Mouse (Mus musculus): ENCODE results near the gene Zfp526. TPM values are rescaled to one million over a fixed set of nuclear protein-coding genes. Genes with fewer than 3 reads are reported as not detected.
A peak's percentile ranks its signal among the peaks of the same experiment; 100 is the strongest.

Zfp526 gene
- polyA plus RNA-seq, 1 experiment from 2014 or later, result 1.9 TPM

DNA sequence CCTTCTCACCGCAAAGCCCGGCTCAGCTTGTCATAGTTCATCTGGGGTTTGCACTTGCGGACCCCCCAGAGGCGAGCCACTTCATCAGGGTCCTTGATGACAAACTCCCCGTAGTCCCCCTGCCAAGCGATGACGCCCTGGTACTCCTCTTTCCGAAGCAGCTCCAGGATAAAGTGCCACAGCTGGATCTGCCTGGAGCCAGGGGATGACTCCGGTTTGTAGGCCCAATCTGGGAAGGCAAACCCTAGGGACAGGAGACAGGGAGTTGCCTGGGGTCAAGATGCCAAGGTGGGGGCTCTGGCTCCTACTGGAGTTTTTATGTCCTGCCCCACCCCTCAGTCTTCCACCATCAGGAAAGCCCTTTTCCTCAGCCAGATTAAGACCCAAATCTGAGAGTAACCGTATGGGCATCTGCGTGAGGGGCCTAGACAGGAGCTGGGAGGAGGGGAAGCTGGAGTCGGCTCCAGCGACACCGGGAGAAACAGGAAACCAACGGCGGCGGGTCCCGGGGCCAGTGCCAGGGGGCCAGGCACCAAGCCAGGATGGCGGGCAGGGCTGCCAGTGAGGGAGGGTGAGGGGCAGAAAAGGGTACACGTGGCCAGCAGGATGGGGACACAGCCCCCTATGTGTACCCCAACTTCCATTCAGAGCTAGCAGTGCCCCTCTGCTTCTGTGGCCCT is 25.0 kb downstream of the Zfp526 start:
- no peaks in the 10 kb centered on the region for H3K9me3 ChIP-seq (ENCODE audit: control insufficient read depth, low read length)
- peak overlapping the region; percentile 60 for H3K27ac ChIP-seq (ENCODE audit: low read length)
- H3K4me2 ChIP-seq (ENCODE audit: low read depth, low read length), result peak overlapping the region; percentile 90
- H3K9ac ChIP-seq (ENCODE audit: low read depth, low read length), result peak overlapping the region; percentile 95
- 0 out of 2 replicates have a peak overlapping the region, but pooled peaks have one; percentile 6 for H3K4me3 ChIP-seq (ENCODE audit: low read length)
- no peak for ATAC-seq
- 60% methylated on average over 20 of the region's 20 CpGs for WGBS
- H3K27me3 ChIP-seq (replicated peaks; ENCODE audit: control insufficient read depth, insufficient read depth, low read length), result no peaks in the 10 kb centered on the region
- peaks cover 37% of the 10 kb centered on the region for H3K4me1 ChIP-seq (ENCODE audit: control insufficient read depth, insufficient read depth, low read length)
- H3K36me3 ChIP-seq (ENCODE audit: control insufficient read depth, insufficient read depth, low read length), result peaks cover 14% of the 10 kb centered on the region; the same call in 1 of the 2 replicates

- H3K9me3 ChIP-seq (ENCODE audit: control insufficient read depth, low read length), result no peaks in the 10 kb centered on the region
- H3K4me1 ChIP-seq (ENCODE audit: control insufficient read depth, insufficient read depth, low read length), result peaks cover 32% of the 10 kb centered on the region
- no peak for ATAC-seq
- peak overlapping the region; percentile 91 for H3K4me3 ChIP-seq (ENCODE audit: low read length)
- peak overlapping the region; percentile 60 for H3K27ac ChIP-seq (ENCODE audit: low read length)
- H3K27me3 ChIP-seq (replicated peaks; ENCODE audit: control insufficient read depth, insufficient read depth, low read length), result no peaks in the 10 kb centered on the region
- peak overlapping the region; percentile 90 for H3K4me2 ChIP-seq (ENCODE audit: low read depth, low read length)
- WGBS, result 39% methylated on average over 4 of the region's 4 CpGs
- H3K36me3 ChIP-seq (ENCODE audit: control insufficient read depth, insufficient read depth, low read length), result peaks cover 14% of the 10 kb centered on the region; the same call in 1 of the 2 replicates
- peak overlapping the region; percentile 95 for H3K9ac ChIP-seq (ENCODE audit: low read depth, low read length)
These were observed 25.5 kb downstream of the Zfp526 start for GRCm38 (mm10) chr7:25246759-25247137.

GRCm38 (mm10) chr7:25247498-25247897 is 26.3 kb downstream of the Zfp526 start:
- WGBS, result 9% methylated on average over 3 of the region's 3 CpGs
- Histone ChIP-seq H3K4me3 (ENCODE audit: low read length) (peak overlapping the region; percentile 91), H3K4me1 (ENCODE audit: control insufficient read depth, insufficient read depth, low read length) (peaks cover 32% of the 10 kb centered on the region), H3K9me3 (ENCODE audit: control insufficient read depth, low read length) (no peaks in the 10 kb centered on the region), H3K27ac (ENCODE audit: low read length) (peak overlapping the region; percentile 98), H3K36me3 (ENCODE audit: control insufficient read depth, insufficient read depth, low read length) (peaks cover 14% of the 10 kb centered on the region; the same call in 1 of the 2 replicates), H3K27me3 (replicated peaks; ENCODE audit: control insufficient read depth, insufficient read depth, low read length) (no peaks in the 10 kb centered on the region), H3K9ac (ENCODE audit: low read depth, low read length) (peak overlapping the region; percentile 95), H3K4me2 (ENCODE audit: low read depth, low read length) (peak overlapping the region; percentile 90)
- no peak for ATAC-seq

- Histone ChIP-seq H3K4me3 (ENCODE audit: low read length) (peak overlapping the region; percentile 91), H3K27ac (ENCODE audit: low read length) (peak overlapping the region; percentile 98), H3K36me3 (ENCODE audit: control insufficient read depth, insufficient read depth, low read length) (peaks cover 11% of the 10 kb centered on the region; the same call in 1 of the 2 replicates), H3K27me3 (replicated peaks; ENCODE audit: control insufficient read depth, insufficient read depth, low read length) (no peaks in the 10 kb centered on the region), H3K9me3 (ENCODE audit: control insufficient read depth, low read length) (no peaks in the 10 kb centered on the region), H3K9ac (ENCODE audit: low read depth, low read length) (peak overlapping the region; percentile 95), H3K4me1 (ENCODE audit: control insufficient read depth, insufficient read depth, low read length) (peaks cover 32% of the 10 kb centered on the region), H3K4me2 (ENCODE audit: low read depth, low read length) (peak overlapping the region; percentile 90)
- peak; percentile 4; the same call in 1 of the 2 replicates for ATAC-seq
- WGBS, result 2% methylated on average over 18 of the region's 18 CpGs
These were observed 26.9 kb downstream of the Zfp526 start for GRCm38 (mm10) chr7:25248018-25248647.

DNA sequence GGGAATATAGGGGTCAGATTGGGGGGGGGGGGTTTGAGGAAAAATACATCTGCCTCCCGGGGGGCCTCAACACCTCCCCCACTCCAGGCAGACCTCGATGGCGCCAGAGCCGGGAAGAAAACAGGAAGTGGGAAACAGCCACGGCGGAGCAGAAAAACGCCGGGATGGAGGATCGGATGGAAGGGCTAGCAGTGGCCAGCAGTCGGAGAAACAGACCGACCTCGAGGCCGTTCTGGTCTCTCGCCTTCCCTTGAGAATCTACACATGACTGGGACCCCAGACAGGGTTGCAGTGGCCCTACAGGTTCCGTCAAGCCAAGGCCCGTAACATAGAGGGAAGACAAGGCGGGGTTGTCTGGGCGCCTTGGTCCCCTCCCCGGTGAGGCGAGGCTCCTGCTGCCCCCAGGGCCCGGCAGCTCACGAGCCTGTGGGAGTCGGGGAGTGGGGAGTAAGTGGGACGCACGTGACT is 27.7 kb downstream of the Zfp526 start:
- peaks cover 32% of the 10 kb centered on the region for H3K4me1 ChIP-seq (ENCODE audit: control insufficient read depth, insufficient read depth, low read length)
- WGBS, result 1% methylated on average over 25 of the region's 25 CpGs

GRCm38 (mm10) chr7:25249314-25250140 is 28.3 kb downstream of the Zfp526 start:
- no peaks in the 10 kb centered on the region for H3K27me3 ChIP-seq (replicated peaks; ENCODE audit: control insufficient read depth, insufficient read depth, low read length)
- peaks cover 3% of the 10 kb centered on the region; the same call in 1 of the 2 replicates for H3K36me3 ChIP-seq (ENCODE audit: control insufficient read depth, insufficient read depth, low read length)
- no peaks in the 10 kb centered on the region for H3K9me3 ChIP-seq (ENCODE audit: control insufficient read depth, low read length)
- peaks cover 32% of the 10 kb centered on the region for H3K4me1 ChIP-seq (ENCODE audit: control insufficient read depth, insufficient read depth, low read length)
- H3K4me3 ChIP-seq (ENCODE audit: low read length), result peak overlapping the region; percentile 91
- H3K4me2 ChIP-seq (ENCODE audit: low read depth, low read length), result peak overlapping the region; percentile 90
- H3K9ac ChIP-seq (ENCODE audit: low read depth, low read length), result peak overlapping the region; percentile 95
- 0% methylated on average over 46 of the region's 73 CpGs for WGBS
- peak; percentile 67 for ATAC-seq
- peak overlapping the region; percentile 98 for H3K27ac ChIP-seq (ENCODE audit: low read length)

More for the DNA sequence above, 27.7 kb downstream of the Zfp526 start:
- Histone ChIP-seq H3K27ac (ENCODE audit: low read length) (peak overlapping the region; percentile 98), H3K9ac (ENCODE audit: low read depth, low read length) (peak overlapping the region; percentile 95), H3K36me3 (ENCODE audit: control insufficient read depth, insufficient read depth, low read length) (peaks cover 8% of the 10 kb centered on the region; the same call in 1 of the 2 replicates), H3K9me3 (ENCODE audit: control insufficient read depth, low read length) (no peaks in the 10 kb centered on the region), H3K4me2 (ENCODE audit: low read depth, low read length) (peak overlapping the region; percentile 90), H3K4me3 (ENCODE audit: low read length) (peak overlapping the region; percentile 91), H3K27me3 (replicated peaks; ENCODE audit: control insufficient read depth, insufficient read depth, low read length) (no peaks in the 10 kb centered on the region)
- peak; percentile 12; the same call in 1 of the 2 replicates for ATAC-seq

GRCm38 (mm10) chr7:25250141-25250972 is 29.1 kb downstream of the Zfp526 start, which contains the start of gene Erf:
Gene Erf, minus strand, starts transcription at chr7:25250761.
- ATAC-seq, result peak; percentile 79
- Histone ChIP-seq H3K4me1 (ENCODE audit: control insufficient read depth, insufficient read depth, low read length) (peaks cover 30% of the 10 kb centered on the region), H3K4me2 (ENCODE audit: low read depth, low read length) (peak within 1 kb of the TSS; percentile 90), H3K4me3 (ENCODE audit: low read length) (peak within 1 kb of the TSS; percentile 91), H3K36me3 (ENCODE audit: control insufficient read depth, insufficient read depth, low read length) (0 out of 2 replicates have a peak, but pooled peaks cover 2% of the 10 kb centered on the region), H3K27ac (ENCODE audit: low read length) (peak within 1 kb of the TSS; percentile 98), H3K9me3 (ENCODE audit: control insufficient read depth, low read length) (no peaks in the 10 kb centered on the region), H3K27me3 (replicated peaks; ENCODE audit: control insufficient read depth, insufficient read depth, low read length) (no peaks in the 10 kb centered on the region), H3K9ac (ENCODE audit: low read depth, low read length) (peak within 1 kb of the TSS; percentile 95)
- under 1% methylated on average over 58 of the region's 81 CpGs for WGBS

- Histone ChIP-seq H3K4me1 (ENCODE audit: control insufficient read depth, insufficient read depth, low read length) (peaks cover 24% of the 10 kb centered on the region), H3K4me3 (ENCODE audit: low read length) (peak overlapping the region; percentile 91), H3K27ac (ENCODE audit: low read length) (peak overlapping the region; percentile 98), H3K9me3 (ENCODE audit: control insufficient read depth, low read length) (no peaks in the 10 kb centered on the region), H3K9ac (ENCODE audit: low read depth, low read length) (peak overlapping the region; percentile 95), H3K27me3 (replicated peaks; ENCODE audit: control insufficient read depth, insufficient read depth, low read length) (no peaks in the 10 kb centered on the region), H3K4me2 (ENCODE audit: low read depth, low read length) (peak overlapping the region; percentile 90), H3K36me3 (ENCODE audit: control insufficient read depth, insufficient read depth, low read length) (no peaks in the 10 kb centered on the region)
- ATAC-seq, result peak; percentile 41
- WGBS, result 6% methylated on average over 22 of the region's 22 CpGs
These were observed 30.0 kb downstream of the Zfp526 start for GRCm38 (mm10) chr7:25251071-25251791.
